Mouse (Mus musculus) heart, postnatal 0 days (tissue): ENCODE measurements around the gene Il10rb.

Experiments
- CTCF ChIP-seq: IDR thresholded peaks from 2 replicates; pipeline ENCODE4 v1.5.1; 2016; ENCODE audit warnings: antibody characterized with exemption, control low read depth, low read depth
- EP300 ChIP-seq: IDR thresholded peaks from 2 replicates; pipeline ENCODE4 v1.6.1; 2016; ENCODE audit warnings: antibody characterized with exemption, low read depth

DNA sequence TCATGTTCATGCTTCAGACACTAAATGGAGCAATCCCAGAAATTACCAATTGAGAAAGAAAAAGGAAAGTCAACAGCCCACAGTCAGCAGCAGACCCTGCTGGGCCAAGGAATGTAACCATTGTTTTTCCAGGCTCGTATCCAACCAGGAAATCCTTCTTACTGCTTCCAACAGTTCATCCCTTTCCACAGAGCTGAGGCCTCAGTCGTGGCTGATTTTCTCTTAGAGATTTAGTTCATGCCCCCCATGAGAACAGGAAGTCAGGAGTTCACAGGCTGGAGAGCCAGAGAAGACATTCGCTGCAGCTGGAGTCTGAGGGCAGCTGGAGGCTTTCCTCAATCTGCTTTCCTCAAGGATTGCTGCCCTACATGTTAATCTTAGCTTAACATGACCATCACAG is 42.5 kb upstream of the Il10rb start:
- TF ChIP-seq EP300 = 0 out of 2 replicates have a peak, but pooled peaks have one; percentile 49
- no peak for TF ChIP-seq CTCF
